Mouse (Mus musculus) myocyte (in vitro differentiated cells): ENCODE results near the gene Olfr1047. TPM values are rescaled to one million over a fixed set of nuclear protein-coding genes. Genes with fewer than 3 reads are reported as not detected.
"Not testable (repeated sequence)": the region's sequence is repeated elsewhere in the genome, so short reads cannot be mapped to it uniquely, and the experiment has no call there.

Source experiments
- H3K27me3 ChIP-seq: one replicate; pipeline ENCODE4 v1.6.1; 2011; ENCODE audit not compliant: control insufficient read depth, insufficient read depth, insufficient read length
- H3K36me3 ChIP-seq: one replicate; pipeline ENCODE4 v1.6.1; 2011; ENCODE audit not compliant: control insufficient read depth, insufficient read depth
- H3K4me2 ChIP-seq: one replicate; pipeline ENCODE4 v1.6.1; 2011; ENCODE audit warnings: low read depth, control low read depth
- H3K4me3 ChIP-seq: one replicate; pipeline ENCODE4 v1.5.1; 2011; ENCODE audit warnings: mild to moderate bottlenecking, control low read depth, moderate library complexity
- H3K79me2 ChIP-seq: one replicate; pipeline ENCODE4 v1.6.1; 2011; ENCODE audit not compliant: control insufficient read depth, insufficient read depth
- H3ac ChIP-seq: one replicate; pipeline ENCODE4 v1.6.1; 2011; ENCODE audit not compliant: control insufficient read depth, insufficient read length
- CEBPB ChIP-seq: IDR thresholded peaks from 2 replicates; pipeline ENCODE4 v1.6.1; 2011; ENCODE audit warnings: mild to moderate bottlenecking, moderate library complexity; ENCODE audit not compliant: poor library complexity, insufficient read depth, severe bottlenecking
- E2F4 ChIP-seq: IDR thresholded peaks from one replicate; pipeline ENCODE4 v1.6.1; 2011; ENCODE audit warnings: mild to moderate bottlenecking, control low read depth, moderate library complexity; ENCODE audit not compliant: insufficient read depth
- MAX ChIP-seq: IDR thresholded peaks from one replicate; pipeline ENCODE4 v1.6.1; 2011; ENCODE audit warnings: low read depth, mild to moderate bottlenecking, control low read depth
- MYOD1 ChIP-seq, 3 experiments: IDR thresholded peaks; one replicate each; pipeline ENCODE4 v1.6.1; 2011; ENCODE audit warnings: control low read depth in 2 of 3, low read depth in 2 of 3, mild to moderate bottlenecking in 2 of 3, moderate library complexity in 1 of 3; ENCODE audit not compliant: insufficient read length in 2 of 3, control insufficient read depth in 1 of 3
- MYOG ChIP-seq, 3 experiments: IDR thresholded peaks; one replicate each; pipeline ENCODE4 v1.6.1; 2011; ENCODE audit warnings: control low read depth in 2 of 3, low read depth in 2 of 3, mild to moderate bottlenecking in 2 of 3; ENCODE audit not compliant: insufficient read length in 2 of 3, control insufficient read depth in 1 of 3, insufficient read depth in 1 of 3
- POLR2A ChIP-seq: IDR thresholded peaks from one replicate; pipeline ENCODE4 v1.6.1; 2011; ENCODE audit warnings: low read depth, mild to moderate bottlenecking, control low read depth, moderate library complexity; ENCODE audit not compliant: insufficient read length
- POLR2AphosphoS2 ChIP-seq: IDR thresholded peaks from one replicate; pipeline ENCODE4 v1.6.1; 2011; ENCODE audit warnings: low read depth, control low read depth; ENCODE audit not compliant: insufficient read length
- REST ChIP-seq: IDR thresholded peaks from one replicate; pipeline ENCODE4 v1.6.1; 2011; ENCODE audit warnings: mild to moderate bottlenecking, control low read depth, moderate library complexity; ENCODE audit not compliant: insufficient read depth, insufficient read length
- SRF ChIP-seq: IDR thresholded peaks from one replicate; pipeline ENCODE4 v1.6.1; 2011; ENCODE audit warnings: low read depth; ENCODE audit not compliant: control insufficient read depth, insufficient read length
- TCF12 ChIP-seq: IDR thresholded peaks from one replicate; pipeline ENCODE4 v1.6.1; 2011; ENCODE audit warnings: mild to moderate bottlenecking, control low read depth; ENCODE audit not compliant: poor library complexity, insufficient read depth, severe bottlenecking
- TCF3 ChIP-seq: IDR thresholded peaks from one replicate; pipeline ENCODE4 v1.6.1; 2011; ENCODE audit warnings: low read depth, control low read depth; ENCODE audit not compliant: insufficient read length
- USF1 ChIP-seq: IDR thresholded peaks from one replicate; pipeline ENCODE4 v1.6.1; 2011; ENCODE audit warnings: low read depth, mild to moderate bottlenecking, control low read depth, moderate library complexity
- polyA plus RNA-seq: library from polyadenylated mRNA; unstranded; fragments of >200 nt; fragmentation: generic; extraction: Trizol; gene quantifications from one replicate; pipeline ENCODE4 v1.2.1, GENCODE M21; 2012; ENCODE audit warnings: missing spikeins

Gene Olfr1047
- not detected for polyA plus RNA-seq

GRCm38 (mm10) chr2:86231301-86231700 lies at the start of gene Olfr1047:
Olfr1047 (minus strand) TSS chr2:86231401.
- no peaks in the 10 kb centered on the region for H3K79me2 ChIP-seq
- H3K4me2 ChIP-seq = no peak within 1 kb of the TSS
- TF ChIP-seq TCF12 = no peak
- TF ChIP-seq USF1 = no peak
- TF ChIP-seq MYOG (IDR thresholded peaks at IDR 0.05; ENCODE audit: control insufficient read depth in 1 of 3, insufficient read depth in 1 of 3, insufficient read length in 2 of 3, low read depth in 2 of 3) = no peak
- TF ChIP-seq POLR2AphosphoS2 = no peak
- no peak for TF ChIP-seq REST
- TF ChIP-seq CEBPB = no peak
- TF ChIP-seq MYOD1 (IDR thresholded peaks at IDR 0.05; ENCODE audit: control insufficient read depth in 1 of 3, insufficient read length in 2 of 3, low read depth in 2 of 3) = no peak
- TF ChIP-seq E2F4 = no peak
- no peak for TF ChIP-seq MAX
- TF ChIP-seq TCF3 = no peak
- TF ChIP-seq POLR2A = no peak
- TF ChIP-seq SRF = no peak
- no peak within 1 kb of the TSS for H3ac ChIP-seq
- H3K4me3 ChIP-seq = no peak within 1 kb of the TSS
- H3K27me3 ChIP-seq = no peaks in the 10 kb centered on the region
- H3K36me3 ChIP-seq = no peaks in the 10 kb centered on the region

GRCm38 (mm10) chr2:86278988-86279387 lies 47.8 kb upstream of the Olfr1047 start, which contains the start of gene Olfr1051:
Olfr1051 (minus strand) TSS chr2:86279088.
- not testable (repeated sequence) for H3K4me3 ChIP-seq, H3K27me3 ChIP-seq, H3ac ChIP-seq, H3K79me2 ChIP-seq, H3K36me3 ChIP-seq, H3K4me2 ChIP-seq

- H3K4me2 ChIP-seq, H3ac ChIP-seq, H3K27me3 ChIP-seq, H3K79me2 ChIP-seq, H3K4me3 ChIP-seq, H3K36me3 ChIP-seq: not testable (repeated sequence)
Observed at GRCm38 (mm10) chr2:86258228-86258627, 27.0 kb upstream of the Olfr1047 start, which contains the start of gene Olfr1049. Olfr1049 (minus strand) TSS chr2:86258328.

- no peak within 1 kb of the TSS for H3ac ChIP-seq
- no peaks in the 10 kb centered on the region for H3K27me3 ChIP-seq
- no peaks in the 10 kb centered on the region for H3K36me3 ChIP-seq
- no peak within 1 kb of the TSS for H3K4me2 ChIP-seq
- no peak for TF ChIP-seq USF1
- no peak for TF ChIP-seq TCF3
- no peak for TF ChIP-seq MYOG (IDR thresholded peaks at IDR 0.05; ENCODE audit: control insufficient read depth in 1 of 3, insufficient read depth in 1 of 3, insufficient read length in 2 of 3, low read depth in 2 of 3)
- TF ChIP-seq E2F4 = no peak
- no peak for TF ChIP-seq REST
- TF ChIP-seq MAX = no peak
- TF ChIP-seq TCF12 = no peak
- no peak for TF ChIP-seq SRF
- no peak for TF ChIP-seq CEBPB
- TF ChIP-seq POLR2AphosphoS2 = no peak
- TF ChIP-seq POLR2A = no peak
- no peaks in the 10 kb centered on the region for H3K79me2 ChIP-seq
- H3K4me3 ChIP-seq = no peak within 1 kb of the TSS
Observed at GRCm38 (mm10) chr2:86240189-86240588, 9.0 kb upstream of the Olfr1047 start, which contains the start of gene Olfr1048. Olfr1048 (minus strand) TSS chr2:86240289.

GRCm38 (mm10) chr2:86219214-86219613 lies 12.0 kb downstream of the Olfr1047 start, which contains the start of gene Olfr1046:
Olfr1046 (minus strand) TSS chr2:86219314.
- H3K4me3 ChIP-seq = no peak within 1 kb of the TSS
- H3ac ChIP-seq = no peak within 1 kb of the TSS
- no peaks in the 10 kb centered on the region for H3K36me3 ChIP-seq
- TF ChIP-seq MAX = no peak
- TF ChIP-seq USF1 = no peak
- no peak for TF ChIP-seq POLR2A
- no peak for TF ChIP-seq MYOG (IDR thresholded peaks at IDR 0.05; ENCODE audit: control insufficient read depth in 1 of 3, insufficient read depth in 1 of 3, insufficient read length in 2 of 3, low read depth in 2 of 3)
- TF ChIP-seq SRF = no peak
- H3K79me2 ChIP-seq = no peaks in the 10 kb centered on the region
- no peak within 1 kb of the TSS for H3K4me2 ChIP-seq
- H3K27me3 ChIP-seq = no peaks in the 10 kb centered on the region

- Histone ChIP-seq H3K4me3 (no peak within 1 kb of the TSS), H3K27me3 (no peaks in the 10 kb centered on the region), H3K4me2 (no peak within 1 kb of the TSS), H3ac (no peak within 1 kb of the TSS), H3K79me2 (no peaks in the 10 kb centered on the region), H3K36me3 (no peaks in the 10 kb centered on the region)
- no peak for TF ChIP-seq POLR2A
- no peak for TF ChIP-seq TCF3
- no peak for TF ChIP-seq SRF
- no peak for TF ChIP-seq MYOG (IDR thresholded peaks at IDR 0.05; ENCODE audit: control insufficient read depth in 1 of 3, insufficient read depth in 1 of 3, insufficient read length in 2 of 3, low read depth in 2 of 3)
- no peak for TF ChIP-seq MAX
- no peak for TF ChIP-seq REST
- TF ChIP-seq USF1 = no peak
Observed at GRCm38 (mm10) chr2:86202909-86203308, 28.3 kb downstream of the Olfr1047 start, which contains the start of gene Olfr1045. Olfr1045 (minus strand) TSS chr2:86203009.
